20 mouse cellular contexts compared by ENCODE assay signal in the genomic region with DNA sequence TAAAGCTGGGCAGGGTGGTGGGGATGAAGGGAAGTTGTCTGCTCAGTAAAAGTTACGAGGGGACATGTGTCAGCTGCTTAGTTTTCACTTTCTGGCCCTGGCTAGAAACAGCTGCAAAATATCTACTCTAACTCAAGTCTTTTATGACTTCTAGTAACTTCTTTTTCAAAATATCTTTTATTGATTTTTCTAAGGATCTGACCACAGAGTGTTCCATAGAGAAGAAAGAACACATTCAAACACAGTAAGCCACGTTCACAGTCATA.
DNase-seq lines count a peak whose midpoint lies in the region; ATAC-seq lines count a peak whose summit lies in the region.
"Had no signal": no experiment of that assay in that cellular context is flagged by ENCODE, and none has a peak within 500 bp of the region (broad histone marks: within the 10 kb centered on the region; RNA-seq: fewer than 3 reads in every experiment).

No protein-coding gene starts in this region.

- peak; percentile 51; the same call in 1 of the 2 replicates for ATAC-seq in kidney, embryonic 14.5 days (ENCODE audit: low FRiP score, low TSS enrichment)
- peak; percentile 80; the same call in 1 of the 2 replicates for ATAC-seq in kidney, embryonic 16.5 days (ENCODE audit: low FRiP score, low TSS enrichment)
- ATAC-seq: forebrain, embryonic 16.5 days had no signal

- no peaks in the 10 kb centered on the region for H3K27me3 ChIP-seq in kidney, embryonic 14.5 days (ENCODE audit: control insufficient read depth, insufficient read depth, low read length)
- H3K27me3 ChIP-seq in kidney, embryonic 16.5 days (ENCODE audit: insufficient read depth, low read length) = no peaks in the 10 kb centered on the region
- H3K27me3 ChIP-seq: hindbrain, embryonic 15.5 days; liver, embryonic 15.5 days; neural tube, embryonic 15.5 days had no signal

- H3K4me3 ChIP-seq in kidney, embryonic 14.5 days (ENCODE audit: low read length) = no peak overlapping the region
- H3K4me3 ChIP-seq in kidney, embryonic 16.5 days (ENCODE audit: low read length) = no peak overlapping the region
- H3K4me3 ChIP-seq: forebrain, embryonic 10.5 days; hindbrain, embryonic 15.5 days; left cerebral cortex, adult 2 months; liver, embryonic 15.5 days; neural tube, embryonic 15.5 days had no signal

- H3K4me2 ChIP-seq in kidney, embryonic 14.5 days (replicated peaks; ENCODE audit: low read depth, low read length) = no peak overlapping the region
- H3K4me2 ChIP-seq in kidney, embryonic 16.5 days (replicated peaks; ENCODE audit: low read depth, low read length) = no peak overlapping the region
- H3K4me2 ChIP-seq: hindbrain, embryonic 15.5 days; liver, embryonic 15.5 days; midbrain, embryonic 11.5 days; neural tube, embryonic 15.5 days had no signal

- no peak overlapping the region for H3K9ac ChIP-seq in kidney, embryonic 14.5 days (ENCODE audit: low read depth, low read length)
- H3K9ac ChIP-seq in kidney, embryonic 16.5 days (replicated peaks; ENCODE audit: low read length) = no peak overlapping the region
- H3K9ac ChIP-seq: hindbrain, embryonic 15.5 days; liver, embryonic 15.5 days; neural tube, embryonic 15.5 days had no signal

- no peak overlapping the region; the same call in 1 of the 2 replicates for H3K27ac ChIP-seq in kidney, embryonic 14.5 days (ENCODE audit: low read depth, low read length)
- no peak overlapping the region; the same call in 1 of the 2 replicates for H3K27ac ChIP-seq in kidney, embryonic 16.5 days (ENCODE audit: low read length)
- H3K27ac ChIP-seq: forebrain, embryonic 10.5 days; hindbrain, embryonic 15.5 days; left cerebral cortex, adult 2 months; liver, embryonic 15.5 days; neural tube, embryonic 15.5 days had no signal

- H3K36me3 ChIP-seq in kidney, embryonic 14.5 days (ENCODE audit: control insufficient read depth, insufficient read depth, low read length) = no peaks in the 10 kb centered on the region
- no peaks in the 10 kb centered on the region for H3K36me3 ChIP-seq in kidney, embryonic 16.5 days (ENCODE audit: insufficient read depth, low read length)
- H3K36me3 ChIP-seq: forebrain, embryonic 10.5 days; hindbrain, embryonic 15.5 days; liver, embryonic 15.5 days; neural tube, embryonic 15.5 days had no signal

- WGBS in kidney, embryonic 14.5 days = 40% methylated on average over 2 of the region's 2 CpGs
- WGBS in kidney, embryonic 16.5 days = 41% methylated on average over 2 of the region's 2 CpGs

- no peaks in the 10 kb centered on the region for H3K4me1 ChIP-seq in kidney, embryonic 14.5 days (ENCODE audit: control insufficient read depth, insufficient read depth, low read length)
- peaks cover 12% of the 10 kb centered on the region for H3K4me1 ChIP-seq in kidney, embryonic 16.5 days (ENCODE audit: insufficient read depth, low read length)
- H3K4me1 ChIP-seq: forebrain, embryonic 10.5 days; hindbrain, embryonic 15.5 days; liver, embryonic 15.5 days; neural tube, embryonic 15.5 days had no signal

- DNase-seq in kidney, adult 9 months = peak; percentile 11
- no peak for DNase-seq in kidney, adult 11 months
- DNase-seq in lung, postnatal 25 days (ENCODE audit: low spot score) = peak; percentile 6
- no peak for DNase-seq in natural killer cell, adult 2 months (ENCODE audit: low spot score in 2 of 2)
- DNase-seq in adrenal gland, postnatal 4 days (ENCODE audit: low spot score in 2 of 2) = no peak
- DNase-seq: adrenal gland, adult 8-10 months; gastrocnemius, postnatal 25 days; heart, postnatal 4 days; liver; right cerebral cortex, adult 18-20 months; right cerebral cortex, postnatal 4 days had no signal

- H3K9me3 ChIP-seq in kidney, embryonic 14.5 days (ENCODE audit: control insufficient read depth, low read length) = no peaks in the 10 kb centered on the region
- no peaks in the 10 kb centered on the region for H3K9me3 ChIP-seq in kidney, embryonic 16.5 days (ENCODE audit: low read length)
- H3K9me3 ChIP-seq: forebrain, embryonic 10.5 days; hindbrain, embryonic 15.5 days; liver, embryonic 15.5 days; neural tube, embryonic 15.5 days had no signal

Comparison
In these comparisons a context has a peak if more than half of its experiments do, and no peak if none do; other contexts are left out.
1. DNase-seq: peak in kidney, adult 9 months (single experiment) and lung, postnatal 25 days (single experiment); none in kidney, adult 11 months (single experiment), natural killer cell, adult 2 months (0 of 2) and adrenal gland, postnatal 4 days (0 of 2).